In the genomic region with DNA sequence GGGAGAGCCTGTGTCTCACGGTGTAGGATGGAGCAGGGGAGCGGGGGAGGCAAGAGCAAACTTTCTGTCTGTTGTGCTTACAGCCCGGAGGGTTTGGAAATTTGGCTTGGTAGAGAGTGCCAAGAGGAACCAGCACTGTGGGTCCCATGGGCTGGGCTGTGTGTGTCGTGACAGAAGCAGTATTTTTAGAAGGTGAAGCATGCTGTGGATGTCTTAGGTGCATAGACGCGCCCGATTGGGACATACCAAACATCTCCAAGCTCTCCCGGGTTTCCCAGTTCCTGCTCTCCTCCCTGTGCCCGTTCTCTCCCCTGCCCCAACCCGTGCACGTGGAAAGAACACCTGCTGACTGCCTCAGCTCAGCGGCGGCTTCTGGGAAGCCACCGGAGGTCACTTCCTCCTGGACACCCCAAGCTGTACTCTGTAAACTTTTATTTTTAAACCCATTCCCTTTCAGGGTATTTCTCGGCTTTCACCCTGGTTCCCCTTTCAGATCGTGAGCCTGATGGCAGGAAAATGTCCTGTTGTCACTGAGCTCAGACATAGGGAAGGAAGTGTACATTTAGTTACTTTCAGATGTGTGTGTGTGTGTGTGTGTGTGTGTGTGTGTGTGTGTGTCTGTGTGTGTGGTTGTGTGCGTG, we compare ENCODE assay signal across 11 mouse cellular contexts. TPM values are rescaled to one million over a fixed set of nuclear protein-coding genes. Genes with fewer than 3 reads are reported as not detected.
DNase-seq lines count a peak whose midpoint lies in the region; ATAC-seq and TF ChIP-seq lines count a peak whose summit lies in the region.
"Had no signal": no experiment of that assay in that cellular context is flagged by ENCODE, and none has a peak within 500 bp of the region (broad histone marks: within the 10 kb centered on the region; RNA-seq: fewer than 3 reads in every experiment).

No protein-coding gene starts in this region.

- no peak overlapping the region for H3K9ac ChIP-seq in intestine, embryonic 15.5 days
- no peak overlapping the region for H3K9ac ChIP-seq in intestine, postnatal 0 days (ENCODE audit: low read depth, low read length)
- H3K9ac ChIP-seq in hindbrain, embryonic 12.5 days: no peak overlapping the region

- no peaks in the 10 kb centered on the region for H3K9me3 ChIP-seq in intestine, embryonic 15.5 days
- no peaks in the 10 kb centered on the region for H3K9me3 ChIP-seq in intestine, postnatal 0 days (ENCODE audit: control insufficient read depth)
- no peaks in the 10 kb centered on the region for H3K9me3 ChIP-seq in limb, embryonic 10.5 days (replicated peaks)
- H3K9me3 ChIP-seq in hindbrain, embryonic 12.5 days (replicated peaks): no peaks in the 10 kb centered on the region
- H3K9me3 ChIP-seq: G1E had no signal

- ATAC-seq in intestine, embryonic 15.5 days: no peak
- ATAC-seq in intestine, postnatal 0 days: no peak
- ATAC-seq in hindbrain, embryonic 12.5 days (ENCODE audit: low FRiP score): no peak

- H3K36me3 ChIP-seq in intestine, embryonic 15.5 days: no peaks in the 10 kb centered on the region
- no peaks in the 10 kb centered on the region for H3K36me3 ChIP-seq in intestine, postnatal 0 days (ENCODE audit: control insufficient read depth, insufficient read depth)
- H3K36me3 ChIP-seq in limb, embryonic 10.5 days: no peaks in the 10 kb centered on the region
- H3K36me3 ChIP-seq in hindbrain, embryonic 12.5 days: no peaks in the 10 kb centered on the region
- H3K36me3 ChIP-seq: G1E had no signal

- 50% methylated on average over 17 of the region's 17 CpGs for WGBS in intestine, embryonic 15.5 days
- WGBS in intestine, postnatal 0 days: 47% methylated on average over 17 of the region's 17 CpGs
- 65% methylated on average over 17 of the region's 17 CpGs for WGBS in limb, embryonic 10.5 days
- WGBS in hindbrain, embryonic 12.5 days: 55% methylated on average over 17 of the region's 17 CpGs

- peaks cover 58% of the 10 kb centered on the region for H3K4me1 ChIP-seq in intestine, embryonic 15.5 days (replicated peaks)
- 0 out of 2 replicates have a peak, but pooled peaks cover 20% of the 10 kb centered on the region for H3K4me1 ChIP-seq in intestine, postnatal 0 days (replicated peaks; ENCODE audit: control insufficient read depth, insufficient read depth, low read length)
- H3K4me1 ChIP-seq in limb, embryonic 10.5 days: peaks cover 59% of the 10 kb centered on the region
- H3K4me1 ChIP-seq in hindbrain, embryonic 12.5 days: peaks cover 42% of the 10 kb centered on the region

- TF ChIP-seq CTCF in intestine, postnatal 0 days (IDR thresholded peaks at IDR 0.05; ENCODE audit: low read depth): no peak

- H3K27me3 ChIP-seq in intestine, embryonic 15.5 days (replicated peaks): no peaks in the 10 kb centered on the region
- no peaks in the 10 kb centered on the region for H3K27me3 ChIP-seq in intestine, postnatal 0 days (replicated peaks; ENCODE audit: control insufficient read depth, insufficient read depth, low read length)
- peaks cover 4% of the 10 kb centered on the region for H3K27me3 ChIP-seq in limb, embryonic 10.5 days (ENCODE audit: low read depth, poor library complexity, severe bottlenecking)
- H3K27me3 ChIP-seq in hindbrain, embryonic 12.5 days: peaks cover 21% of the 10 kb centered on the region

- 0 out of 2 replicates have a peak overlapping the region, but pooled peaks have one; percentile 6 for H3K27ac ChIP-seq in intestine, embryonic 15.5 days
- no peak overlapping the region; the same call in 1 of the 2 replicates for H3K27ac ChIP-seq in intestine, postnatal 0 days (ENCODE audit: low read depth, low read length)
- peak overlapping the region; percentile 25; the same call in 1 of the 2 replicates for H3K27ac ChIP-seq in limb, embryonic 10.5 days
- H3K27ac ChIP-seq in hindbrain, embryonic 12.5 days: no peak overlapping the region
- H3K27ac ChIP-seq: kidney, postnatal 0 days had no signal

- DNase-seq in thymus, postnatal 4 days: peak; percentile 36
- no peak for DNase-seq in thymus, postnatal 10 days (ENCODE audit: low spot score in 2 of 2)
- DNase-seq in limb, embryonic 10.5 days (ENCODE audit: low spot score): no peak
- no peak for DNase-seq in ovary, adult 18-20 months (ENCODE audit: low spot score)
- no peak for DNase-seq in cerebellum, adult 9-10 months
- DNase-seq: cerebellum, adult 2 months had no signal

- H3K4me3 ChIP-seq in intestine, embryonic 15.5 days (replicated peaks): no peak overlapping the region
- no peak overlapping the region for H3K4me3 ChIP-seq in intestine, postnatal 0 days (ENCODE audit: low read depth, low read length)
- H3K4me3 ChIP-seq in limb, embryonic 10.5 days: no peak overlapping the region
- no peak overlapping the region for H3K4me3 ChIP-seq in hindbrain, embryonic 12.5 days

- no peak overlapping the region for H3K4me2 ChIP-seq in intestine, embryonic 15.5 days (replicated peaks)
- H3K4me2 ChIP-seq in intestine, postnatal 0 days (replicated peaks; ENCODE audit: low read depth): no peak overlapping the region
- no peak overlapping the region for H3K4me2 ChIP-seq in hindbrain, embryonic 12.5 days (replicated peaks)

RNA-seq across cellular contexts. Expression of a gene that starts 10.0 kb away (rescaled TPM):
- 18.4 and 19.1 TPM in 2 replicates for polyA plus RNA-seq in intestine, embryonic 15.5 days (2015; fragmentation: Nextera tagmentation; extraction: Ambion mirVana)
- polyA plus RNA-seq in intestine, postnatal 0 days (2015; fragmentation: Nextera tagmentation; extraction: Ambion mirVana): 15.7 and 15.9 TPM in 2 replicates
- polyA plus RNA-seq in limb, embryonic 10.5 days (2016; fragmentation: Nextera tagmentation; extraction: Ambion mirVana): 11.2 and 13.2 TPM in 2 replicates
- 10.4 and 11.8 TPM in 2 replicates for polyA plus RNA-seq in hindbrain, embryonic 12.5 days (2016; fragmentation: Nextera tagmentation; extraction: Ambion mirVana)

RNA-seq across cellular contexts. Expression of a gene that starts 26.2 kb away (rescaled TPM):
- polyA plus RNA-seq in intestine, embryonic 15.5 days (2015; fragmentation: Nextera tagmentation; extraction: Ambion mirVana): 32.6 and 33.5 TPM in 2 replicates
- polyA plus RNA-seq in intestine, postnatal 0 days (2015; fragmentation: Nextera tagmentation; extraction: Ambion mirVana): 23.1 and 24.0 TPM in 2 replicates
- polyA plus RNA-seq in limb, embryonic 10.5 days (2016; fragmentation: Nextera tagmentation; extraction: Ambion mirVana): 47.1 and 47.4 TPM in 2 replicates
- polyA plus RNA-seq in hindbrain, embryonic 12.5 days (2016; fragmentation: Nextera tagmentation; extraction: Ambion mirVana): 41.8 and 46.7 TPM in 2 replicates

Comparison
In these comparisons a context has a peak if more than half of its experiments do, and no peak if none do; other contexts are left out.
1. H3K27ac ChIP-seq: peak in intestine, embryonic 15.5 days (single experiment) and limb, embryonic 10.5 days (single experiment); none in intestine, postnatal 0 days (single experiment) and hindbrain, embryonic 12.5 days (single experiment).